Mouse (Mus musculus): ENCODE results near the gene Car5a. TPM values are rescaled to one million over a fixed set of nuclear protein-coding genes. Genes with fewer than 3 reads are reported as not detected.
A peak's percentile ranks its signal among the peaks of the same experiment; 100 is the strongest.

Car5a gene
- polyA plus RNA-seq, 1 experiment from 2014 or later, result 0.30 TPM

DNA sequence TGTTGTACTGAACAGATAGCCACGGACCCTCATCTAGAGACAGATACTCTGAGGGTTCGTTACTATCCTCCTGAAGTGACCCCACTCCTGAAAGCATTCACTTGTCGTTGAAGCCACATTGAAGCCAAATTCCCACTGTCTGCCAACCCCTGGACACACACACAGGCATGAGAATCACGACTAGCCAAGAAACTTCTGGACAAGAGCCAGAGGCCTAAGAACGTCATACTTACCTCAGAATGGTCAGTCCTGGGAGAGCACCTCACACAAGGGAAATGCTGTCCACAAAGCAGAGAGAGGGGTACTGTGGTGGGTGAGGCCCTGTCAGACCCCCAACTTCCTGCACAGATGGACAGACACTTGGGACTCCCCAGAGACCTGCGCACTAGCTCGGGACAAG is 48.8 kb downstream of the Car5a start:
- H3K4me3 ChIP-seq, result no peak overlapping the region
- no peaks in the 10 kb centered on the region for H3K9me3 ChIP-seq (replicated peaks)
- peak overlapping the region; percentile 84; the same call in 1 of the 2 replicates for H3K27ac ChIP-seq (replicated peaks)
- DNase-seq (ENCODE audit: low spot score), result no peak
- peaks cover 40% of the 10 kb centered on the region for H3K36me3 ChIP-seq
- 85% methylated on average over 7 of the region's 7 CpGs for whole genome bisulfite sequencing
- peaks cover 53% of the 10 kb centered on the region for H3K4me1 ChIP-seq
- no peaks in the 10 kb centered on the region for H3K27me3 ChIP-seq (ENCODE audit: low read depth, poor library complexity, severe bottlenecking)

DNA sequence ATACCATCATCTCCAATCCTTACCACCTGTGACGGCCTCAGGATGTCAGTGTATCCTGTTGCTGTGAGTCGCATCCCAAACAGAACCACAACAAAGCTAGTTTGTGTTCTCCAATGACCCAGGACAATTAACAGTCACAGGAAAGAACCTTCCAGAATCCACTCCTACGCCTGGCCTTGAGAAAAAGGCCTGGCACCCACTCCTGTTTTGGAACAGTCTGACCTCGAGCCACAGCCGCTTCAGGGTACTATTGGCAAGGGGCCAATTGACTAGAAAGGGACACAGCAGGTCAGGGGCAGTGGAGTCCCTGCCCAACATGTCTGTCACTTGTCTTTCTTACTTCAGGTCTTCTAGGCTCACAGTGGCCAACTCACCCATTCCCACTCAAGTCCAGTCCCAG is 51.8 kb downstream of the Car5a start:
- Histone ChIP-seq H3K36me3 (peaks cover 50% of the 10 kb centered on the region), H3K27me3 (ENCODE audit: low read depth, poor library complexity, severe bottlenecking) (no peaks in the 10 kb centered on the region), H3K4me3 (no peak overlapping the region), H3K27ac (replicated peaks) (no peak overlapping the region), H3K4me1 (peaks cover 28% of the 10 kb centered on the region), H3K9me3 (replicated peaks) (no peaks in the 10 kb centered on the region)
- DNase-seq (ENCODE audit: low spot score), result no peak
- 92% methylated on average over 5 of the region's 5 CpGs for WGBS

DNA sequence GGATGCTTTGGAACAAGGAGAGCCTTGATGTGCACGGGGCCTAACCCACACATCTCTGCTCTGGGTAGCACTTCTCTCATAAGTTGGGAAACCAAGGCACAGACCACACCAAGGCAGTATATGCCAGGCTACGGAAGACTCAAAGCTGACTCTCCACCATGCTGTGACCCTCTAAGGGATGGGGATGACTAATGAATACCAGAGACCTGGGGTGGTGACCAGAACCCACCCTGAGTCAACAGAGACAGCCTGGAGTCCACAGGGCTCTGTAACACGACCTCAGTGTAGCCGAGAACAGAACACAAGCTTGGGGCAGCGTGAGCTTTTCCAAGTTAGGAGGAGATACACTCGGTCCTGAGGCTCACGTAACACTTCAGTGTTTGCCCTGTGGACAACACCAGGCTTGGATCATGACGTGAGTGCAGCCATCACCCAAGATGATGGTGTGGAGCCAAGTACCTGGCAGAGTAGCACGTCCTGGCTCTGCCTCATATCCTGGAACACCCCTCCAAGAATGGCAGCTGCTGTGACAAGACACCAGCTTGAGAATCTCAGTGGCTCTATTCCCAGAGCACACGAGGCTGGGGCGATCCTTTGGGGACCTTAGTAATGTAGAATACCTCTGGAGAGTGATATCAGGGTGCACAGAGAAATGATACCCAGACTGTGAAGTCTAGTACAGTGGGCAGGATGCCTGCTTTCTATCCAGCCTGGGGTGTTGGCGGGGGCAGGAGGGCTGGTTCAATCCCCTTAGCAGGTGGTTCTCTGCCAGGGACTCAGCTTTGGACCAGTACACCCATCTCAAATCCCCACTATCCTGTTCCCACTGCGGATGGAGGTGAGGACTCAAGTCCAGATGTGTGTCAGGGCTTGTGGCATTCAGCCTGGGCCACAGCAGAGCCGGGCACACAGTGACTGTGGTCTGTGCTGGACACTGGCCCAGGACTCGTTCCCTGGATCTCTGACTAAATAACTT is 54.6 kb downstream of the Car5a start:
- H3K27me3 ChIP-seq (ENCODE audit: low read depth, poor library complexity, severe bottlenecking), result no peaks in the 10 kb centered on the region
- no peak for DNase-seq (ENCODE audit: low spot score)
- H3K4me3 ChIP-seq, result no peak overlapping the region
- H3K36me3 ChIP-seq, result peaks cover 66% of the 10 kb centered on the region
- no peak overlapping the region for H3K27ac ChIP-seq (replicated peaks)
- no peaks in the 10 kb centered on the region for H3K9me3 ChIP-seq (replicated peaks)
- 89% methylated on average over 15 of the region's 15 CpGs for WGBS
- H3K4me1 ChIP-seq, result peaks cover under 1% of the 10 kb centered on the region; the same call in 1 of the 2 replicates

DNA sequence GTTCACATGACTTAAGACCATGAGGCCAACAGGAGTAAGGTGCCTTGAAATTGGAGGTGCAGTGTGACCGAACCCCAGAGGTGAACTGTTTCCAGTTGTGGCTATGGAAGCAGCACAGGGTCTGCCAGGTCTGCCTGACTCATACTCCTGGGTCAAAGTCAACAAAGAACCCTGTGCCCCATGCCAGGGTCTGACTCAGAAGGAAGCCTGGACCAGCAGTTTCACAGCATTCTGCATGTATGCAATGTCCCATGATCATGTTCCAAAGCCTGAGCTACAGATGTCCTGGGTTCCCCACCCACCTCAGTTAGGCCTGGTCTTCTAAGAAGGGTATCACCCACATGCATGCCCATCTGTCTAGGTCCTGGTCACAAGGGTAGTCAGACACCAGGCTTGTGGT is 55.4 kb downstream of the Car5a start:
- no peak for DNase-seq (ENCODE audit: low spot score)
- WGBS, result 88% methylated on average over 1 of the region's 1 CpGs
- Histone ChIP-seq H3K4me1 (no peaks in the 10 kb centered on the region), H3K27me3 (ENCODE audit: low read depth, poor library complexity, severe bottlenecking) (no peaks in the 10 kb centered on the region), H3K4me3 (no peak overlapping the region), H3K9me3 (replicated peaks) (no peaks in the 10 kb centered on the region), H3K36me3 (peaks cover 66% of the 10 kb centered on the region), H3K27ac (replicated peaks) (no peak overlapping the region)

DNA sequence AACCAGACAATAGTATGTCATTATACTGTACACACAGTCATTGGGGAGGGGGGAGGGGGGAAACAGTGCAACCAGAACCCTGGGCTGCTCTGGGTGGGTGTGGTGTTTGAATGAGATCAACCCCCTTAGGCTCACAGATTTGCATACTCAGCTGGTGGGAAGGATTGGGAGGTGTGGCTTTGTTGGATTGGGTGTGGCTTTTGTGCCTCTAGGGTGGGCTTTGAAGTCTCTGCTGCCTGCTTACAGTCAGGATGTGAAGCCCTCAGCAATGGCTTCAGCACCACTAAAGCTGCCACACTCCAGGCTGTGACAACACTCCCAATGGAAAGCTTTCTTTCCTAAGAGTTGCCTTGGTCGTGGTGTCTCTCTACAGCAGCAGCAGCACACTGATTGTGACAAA is 57.2 kb downstream of the Car5a start:
- Histone ChIP-seq H3K36me3 (peaks cover 68% of the 10 kb centered on the region), H3K27me3 (ENCODE audit: low read depth, poor library complexity, severe bottlenecking) (no peaks in the 10 kb centered on the region), H3K27ac (replicated peaks) (no peak overlapping the region), H3K9me3 (replicated peaks) (no peaks in the 10 kb centered on the region), H3K4me1 (no peaks in the 10 kb centered on the region), H3K4me3 (no peak overlapping the region)
- WGBS, result 63% methylated on average over 1 of the region's 1 CpGs
- DNase-seq (ENCODE audit: low spot score), result no peak

DNA sequence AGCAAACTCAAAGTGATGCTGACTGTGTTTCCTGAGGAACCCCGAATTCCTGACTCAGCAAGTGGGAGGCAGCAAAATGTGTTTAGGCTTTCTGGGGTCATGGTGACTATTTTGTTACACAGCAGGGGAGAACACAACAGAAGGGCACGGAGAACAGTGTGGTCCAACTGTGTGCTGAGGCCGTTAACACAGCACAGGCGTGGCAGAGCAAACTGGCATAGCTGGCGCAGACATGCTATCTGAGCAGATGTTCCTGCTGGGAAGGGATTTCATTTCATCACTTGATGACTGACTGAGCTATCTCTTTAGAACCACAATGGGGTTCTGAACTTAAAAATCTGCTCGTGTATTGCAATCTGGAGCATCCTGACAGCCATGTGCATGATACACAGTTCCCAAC is 59.3 kb downstream of the Car5a start:
- Histone ChIP-seq H3K4me1 (no peaks in the 10 kb centered on the region), H3K27me3 (ENCODE audit: low read depth, poor library complexity, severe bottlenecking) (no peaks in the 10 kb centered on the region), H3K9me3 (replicated peaks) (no peaks in the 10 kb centered on the region), H3K4me3 (no peak overlapping the region), H3K27ac (replicated peaks) (no peak overlapping the region), H3K36me3 (peaks cover 80% of the 10 kb centered on the region)
- WGBS, result 83% methylated on average over 6 of the region's 6 CpGs
- DNase-seq (ENCODE audit: low spot score), result no peak

DNA sequence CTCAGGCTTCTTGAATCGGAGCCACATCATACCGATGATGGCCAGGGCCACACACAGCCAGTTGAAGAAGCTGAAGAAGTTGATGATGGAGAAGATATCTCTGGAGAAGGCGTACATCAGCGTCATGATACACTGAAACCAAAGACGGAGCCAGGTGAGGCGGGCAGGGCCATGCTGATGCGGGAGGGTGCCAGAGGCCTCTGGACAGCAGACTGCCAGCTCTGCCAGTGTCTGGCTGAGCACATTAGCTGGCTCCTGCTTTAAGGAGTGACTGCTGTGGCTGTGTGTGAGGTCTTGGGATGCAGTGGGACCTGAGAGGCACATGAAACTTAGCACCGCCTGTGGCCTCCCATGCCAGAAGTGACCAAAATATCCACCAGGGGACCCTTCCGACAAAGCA is 59.7 kb downstream of the Car5a start:
- Histone ChIP-seq H3K4me3 (no peak overlapping the region), H3K27ac (replicated peaks) (no peak overlapping the region), H3K9me3 (replicated peaks) (no peaks in the 10 kb centered on the region), H3K4me1 (no peaks in the 10 kb centered on the region), H3K27me3 (ENCODE audit: low read depth, poor library complexity, severe bottlenecking) (no peaks in the 10 kb centered on the region), H3K36me3 (peaks cover 83% of the 10 kb centered on the region)
- DNase-seq (ENCODE audit: low spot score), result no peak
- WGBS, result 95% methylated on average over 9 of the region's 9 CpGs

DNA sequence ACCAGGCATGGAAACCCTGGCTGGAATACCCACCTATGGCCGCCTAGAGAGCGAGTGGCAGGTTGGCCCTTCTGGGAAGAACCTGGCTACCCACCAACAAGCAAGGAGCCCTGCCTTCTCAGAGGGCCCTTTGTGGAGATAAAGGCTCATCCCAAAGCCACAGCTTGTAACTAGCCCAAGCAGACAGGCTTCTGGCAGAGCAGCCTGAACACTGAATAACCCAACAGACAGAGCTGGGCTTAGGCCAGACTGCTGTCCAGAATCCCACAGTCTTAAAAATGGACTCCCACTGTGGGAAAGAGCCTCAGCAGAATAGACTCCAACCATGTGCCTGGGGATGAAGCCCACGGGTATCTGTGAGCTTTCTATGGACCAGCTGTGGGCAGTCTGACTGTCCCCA is 60.5 kb downstream of the Car5a start:
- DNase-seq (ENCODE audit: low spot score), result no peak
- WGBS, result 90% methylated on average over 3 of the region's 3 CpGs
- no peaks in the 10 kb centered on the region for H3K4me1 ChIP-seq
- H3K4me3 ChIP-seq, result no peak overlapping the region
- H3K27me3 ChIP-seq (ENCODE audit: low read depth, poor library complexity, severe bottlenecking), result no peaks in the 10 kb centered on the region
- H3K36me3 ChIP-seq, result peaks cover 82% of the 10 kb centered on the region
- H3K27ac ChIP-seq (replicated peaks), result no peak overlapping the region
- H3K9me3 ChIP-seq (replicated peaks), result no peaks in the 10 kb centered on the region

DNA sequence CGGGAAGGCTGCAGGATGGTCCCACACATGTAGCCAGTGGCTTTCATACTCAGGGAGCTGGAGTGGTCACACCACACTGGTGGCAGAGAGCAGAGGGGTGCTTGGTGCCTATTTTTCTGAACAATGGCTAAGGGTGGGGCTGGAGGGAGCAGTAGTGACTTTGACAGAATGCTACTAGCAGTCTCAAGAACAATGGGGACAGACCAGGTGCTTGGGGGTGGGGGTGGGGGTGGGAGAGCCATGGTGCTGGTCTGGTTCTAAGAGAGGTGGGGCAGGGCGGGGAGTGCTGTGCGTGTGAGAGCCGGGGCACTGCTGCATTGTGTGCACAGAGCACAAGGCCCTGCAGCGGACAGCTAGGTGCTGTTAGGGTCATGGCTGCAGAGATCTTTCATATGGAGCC is 62.8 kb downstream of the Car5a start:
- Histone ChIP-seq H3K4me1 (no peaks in the 10 kb centered on the region), H3K36me3 (peaks cover 67% of the 10 kb centered on the region), H3K9me3 (replicated peaks) (no peaks in the 10 kb centered on the region), H3K27me3 (ENCODE audit: low read depth, poor library complexity, severe bottlenecking) (no peaks in the 10 kb centered on the region), H3K4me3 (no peak overlapping the region), H3K27ac (replicated peaks) (no peak overlapping the region)
- DNase-seq (ENCODE audit: low spot score), result no peak
- WGBS, result 97% methylated on average over 5 of the region's 5 CpGs

DNA sequence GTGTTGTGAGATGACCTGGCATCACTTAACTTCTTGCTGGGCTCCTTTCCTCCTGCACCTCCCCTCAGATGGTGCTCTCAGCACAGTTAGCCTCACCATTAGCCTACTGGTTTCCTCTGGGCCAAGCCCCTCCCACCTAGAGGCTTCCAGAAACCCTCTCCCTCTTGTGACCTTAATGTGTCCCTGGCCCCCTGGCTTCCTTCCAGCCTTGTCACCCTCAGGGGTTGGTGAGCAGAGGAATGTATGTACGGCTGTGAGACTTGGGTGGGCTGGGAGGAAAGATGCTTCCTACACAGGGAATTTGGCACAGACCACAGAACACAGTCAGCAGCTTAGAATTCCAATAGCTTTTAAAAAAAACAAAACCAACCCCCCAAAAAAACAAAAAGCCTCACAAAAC is 63.9 kb downstream of the Car5a start:
- H3K36me3 ChIP-seq, result peaks cover 56% of the 10 kb centered on the region

DNA sequence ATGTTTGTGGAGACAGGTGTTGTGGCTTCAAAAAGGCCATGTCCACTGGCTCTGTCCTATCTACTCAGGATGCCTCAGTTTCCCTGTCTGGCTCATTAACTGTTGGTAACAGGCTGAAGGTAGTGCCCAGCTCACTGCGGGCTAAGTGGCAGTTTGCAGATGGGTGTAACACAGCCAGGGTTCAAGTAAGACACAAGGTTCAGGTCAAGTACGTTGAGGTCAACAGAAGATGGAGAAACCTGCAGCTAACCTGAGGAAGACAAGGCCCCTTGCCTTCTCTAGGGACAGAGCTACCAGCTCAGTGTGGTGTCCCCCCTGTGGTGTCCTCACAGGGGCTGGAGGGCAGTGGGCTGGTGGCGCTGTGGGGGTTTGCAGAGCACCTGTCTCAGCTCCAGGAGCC is 65.0 kb downstream of the Car5a start:
- DNase-seq (ENCODE audit: low spot score), result no peak
- no peaks in the 10 kb centered on the region; the same call in 1 of the 2 replicates for H3K4me1 ChIP-seq
- H3K27me3 ChIP-seq (ENCODE audit: low read depth, poor library complexity, severe bottlenecking), result no peaks in the 10 kb centered on the region
- H3K9me3 ChIP-seq (replicated peaks), result no peaks in the 10 kb centered on the region
- H3K27ac ChIP-seq (replicated peaks), result no peak overlapping the region
- WGBS, result 84% methylated on average over 3 of the region's 3 CpGs
- peaks cover 45% of the 10 kb centered on the region for H3K36me3 ChIP-seq
- no peak overlapping the region for H3K4me3 ChIP-seq

More for the DNA sequence above, 63.9 kb downstream of the Car5a start:
- DNase-seq (ENCODE audit: low spot score), result no peak
- H3K4me1 ChIP-seq, result no peaks in the 10 kb centered on the region; the same call in 1 of the 2 replicates
- H3K4me3 ChIP-seq, result no peak overlapping the region
- H3K9me3 ChIP-seq (replicated peaks), result no peaks in the 10 kb centered on the region
- no peak overlapping the region for H3K27ac ChIP-seq (replicated peaks)
- WGBS, result 89% methylated on average over 1 of the region's 1 CpGs
- no peaks in the 10 kb centered on the region for H3K27me3 ChIP-seq (ENCODE audit: low read depth, poor library complexity, severe bottlenecking)

DNA sequence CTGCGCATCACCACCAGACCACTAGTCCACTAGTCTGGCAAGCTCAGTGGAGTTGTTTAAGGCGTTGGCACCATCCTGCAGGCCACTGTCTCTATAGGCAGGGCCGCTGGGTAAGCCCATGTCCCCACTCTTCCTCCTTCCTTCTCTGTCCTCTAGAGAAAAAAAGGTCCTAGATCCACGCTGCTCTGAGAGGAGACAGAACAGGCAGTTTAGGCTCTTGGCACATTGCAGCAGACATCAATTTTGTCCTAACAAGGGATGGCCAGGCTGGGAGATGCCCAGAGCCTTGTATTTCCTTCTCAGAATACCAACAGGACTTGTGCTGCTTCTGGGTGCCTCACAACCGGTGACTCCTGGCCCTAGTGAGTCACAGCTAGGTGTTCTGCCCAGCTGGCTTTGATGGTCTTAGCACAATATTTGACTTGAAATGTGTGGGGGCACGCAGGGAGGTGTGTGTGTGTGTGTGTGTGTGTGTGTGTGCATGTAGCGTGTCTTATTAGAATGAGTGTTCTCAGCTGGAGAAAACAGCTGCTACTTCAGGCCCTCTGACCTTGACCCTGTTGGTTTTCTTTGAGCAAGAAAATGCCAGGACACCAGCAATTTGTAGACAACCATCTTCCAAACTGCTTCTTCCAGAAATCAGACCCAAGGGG is 66.8 kb downstream of the Car5a start:
- 94% methylated on average over 7 of the region's 7 CpGs for WGBS
- H3K4me3 ChIP-seq, result no peak overlapping the region
- H3K9me3 ChIP-seq (replicated peaks), result no peaks in the 10 kb centered on the region
- 0 out of 2 replicates have a peak, but pooled peaks cover 2% of the 10 kb centered on the region for H3K27me3 ChIP-seq (ENCODE audit: low read depth, poor library complexity, severe bottlenecking)
- peaks cover 5% of the 10 kb centered on the region for H3K4me1 ChIP-seq
- H3K27ac ChIP-seq (replicated peaks), result no peak overlapping the region; the same call in 1 of the 2 replicates
- H3K36me3 ChIP-seq, result peaks cover 27% of the 10 kb centered on the region
- DNase-seq (ENCODE audit: low spot score), result no peak

DNA sequence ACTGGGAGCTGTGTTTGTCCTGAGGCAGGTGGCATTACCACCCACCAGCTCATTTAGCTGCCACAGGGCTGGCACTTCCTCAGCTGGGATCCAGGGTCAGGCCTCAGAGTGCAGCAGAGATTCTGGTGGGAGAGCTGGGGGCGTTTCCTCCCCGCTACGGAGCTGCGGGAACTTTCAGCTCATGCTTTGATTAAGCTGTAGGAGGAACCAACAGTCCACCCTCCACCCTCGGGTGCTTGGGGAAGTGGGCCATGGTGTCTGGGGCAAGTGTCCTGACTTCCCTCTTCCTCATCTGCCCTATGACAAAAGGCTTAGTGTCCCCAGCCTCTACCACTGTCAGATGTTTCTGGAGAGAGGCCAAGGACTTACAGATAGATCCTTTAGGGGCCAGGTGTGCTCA is 67.5 kb downstream of the Car5a start:
- H3K36me3 ChIP-seq, result peaks cover 20% of the 10 kb centered on the region
- no peak overlapping the region for H3K4me3 ChIP-seq
- peaks cover 11% of the 10 kb centered on the region for H3K4me1 ChIP-seq
- H3K9me3 ChIP-seq (replicated peaks), result no peaks in the 10 kb centered on the region
- H3K27ac ChIP-seq (replicated peaks), result no peak overlapping the region; the same call in 1 of the 2 replicates
- no peak for DNase-seq (ENCODE audit: low spot score)
- 79% methylated on average over 5 of the region's 5 CpGs for WGBS
- peaks cover 7% of the 10 kb centered on the region; the same call in 1 of the 2 replicates for H3K27me3 ChIP-seq (ENCODE audit: low read depth, poor library complexity, severe bottlenecking)
